Mouse (Mus musculus) hindbrain, embryonic 10.5 days (tissue): ENCODE results near the gene Pofut2. TPM values are rescaled to one million over a fixed set of nuclear protein-coding genes. Genes with fewer than 3 reads are reported as not detected.
"Not testable (repeated sequence)": the region's sequence is repeated elsewhere in the genome, so short reads cannot be mapped to it uniquely, and the experiment has no call there.

Experiments
- DNase-seq: peaks from one replicate; pipeline ENCODE4 v3.0.0-alpha.2; 2017; ENCODE audit warnings: low spot score
- H3K27ac ChIP-seq: fragments of 300-500 bp; sonication (generic); 2 replicates; pipeline ENCODE4 v1.5.1; 2016; ENCODE audit warnings: mild to moderate bottlenecking, moderate library complexity
- H3K27me3 ChIP-seq: fragments of 300-500 bp; sonication (generic); 2 replicates; pipeline ENCODE4 v1.6.1; 2016; ENCODE audit warnings: mild to moderate bottlenecking; ENCODE audit not compliant: poor library complexity, insufficient read depth, severe bottlenecking
- H3K36me3 ChIP-seq: fragments of 300-500 bp; sonication (generic); 2 replicates; pipeline ENCODE4 v1.6.1; 2016; ENCODE audit warnings: mild to moderate bottlenecking, moderate library complexity
- H3K4me1 ChIP-seq: fragments of 300-500 bp; sonication (generic); replicated peaks from 2 replicates; pipeline ENCODE4 v1.6.1; 2016; ENCODE audit warnings: mild to moderate bottlenecking
- H3K4me3 ChIP-seq: fragments of 300-500 bp; sonication (generic); 2 replicates; pipeline ENCODE4 v1.5.1; 2016; ENCODE audit warnings: mild to moderate bottlenecking, moderate library complexity
- H3K9me3 ChIP-seq: fragments of 300-500 bp; sonication (generic); 2 replicates; pipeline ENCODE4 v1.6.1; 2016; ENCODE audit warnings: mild to moderate bottlenecking, moderate library complexity
- WGBS: fragments of 180-500 bp; shearing (Covaris S2); methylation state at CpG from one replicate; pipeline ENCODE4 v1.1.7; 2016; 5-methylcytosine and 5-hydroxymethylcytosine counted together
- polyA plus RNA-seq: library from polyadenylated mRNA; unstranded; fragments of >200 nt; fragmentation: Nextera tagmentation; extraction: Ambion mirVana; gene quantifications from 2 replicates; pipeline ENCODE4 v1.2.1, GENCODE M21; 2016

Gene Pofut2
- polyA plus RNA-seq, 1 experiment from 2014 or later = 86.6 TPM

DNA sequence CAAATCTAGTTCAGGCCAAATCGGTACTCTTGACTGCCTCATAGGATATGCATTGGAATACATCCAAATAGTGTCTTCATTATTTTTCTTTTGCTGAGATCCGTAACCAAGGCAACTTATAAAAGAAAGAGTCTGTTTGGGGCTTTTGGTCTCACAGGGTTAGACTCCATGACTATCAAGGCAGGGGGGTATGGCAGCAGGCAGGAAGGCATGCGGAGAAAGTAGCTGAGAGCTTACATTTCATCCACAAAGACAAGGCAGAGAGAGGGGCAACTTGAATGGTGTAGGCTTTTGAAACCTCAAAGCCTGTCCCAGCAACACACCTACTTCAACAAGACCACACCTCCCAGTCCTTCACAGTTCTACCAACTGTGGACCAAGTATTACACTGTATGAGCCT is 3.3 kb upstream of the Pofut2 start:
- WGBS = 83% methylated on average over 3 of the region's 3 CpGs
- Histone ChIP-seq H3K4me3 (no peak overlapping the region), H3K9me3 (no peaks in the 10 kb centered on the region), H3K27ac (no peak overlapping the region), H3K27me3 (no peaks in the 10 kb centered on the region; the same call in 1 of the 2 replicates), H3K36me3 (peaks cover 3% of the 10 kb centered on the region), H3K4me1 (peaks cover 57% of the 10 kb centered on the region)
- no peak for DNase-seq

DNA sequence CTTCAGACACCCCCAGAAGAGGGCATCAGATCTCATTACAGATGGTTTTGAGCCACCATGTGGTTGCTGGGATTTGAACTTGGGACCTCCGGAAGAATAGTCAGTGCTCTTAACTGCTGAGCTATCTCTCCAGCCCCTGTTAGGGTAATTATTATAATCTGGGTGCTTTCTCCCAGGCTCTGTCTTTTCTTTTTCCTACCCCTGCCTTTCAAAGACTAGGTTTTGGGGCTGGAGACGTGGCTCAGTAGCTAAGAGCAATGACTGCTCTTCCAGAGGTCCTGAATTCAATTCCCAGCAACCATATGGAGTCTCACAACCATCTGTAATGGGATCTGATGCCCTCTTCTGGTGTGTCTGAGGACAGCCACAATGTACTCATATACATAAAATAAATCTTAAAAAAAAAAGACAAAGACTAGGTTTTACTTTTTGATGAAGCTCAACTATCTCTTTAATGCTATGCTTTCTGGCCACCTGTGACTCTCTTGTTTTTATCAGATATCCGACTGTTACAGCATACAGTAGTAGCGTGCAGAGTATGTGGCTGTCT is 902 bp upstream of the Pofut2 start:
- WGBS = 55% methylated on average over 4 of the region's 4 CpGs

DNA sequence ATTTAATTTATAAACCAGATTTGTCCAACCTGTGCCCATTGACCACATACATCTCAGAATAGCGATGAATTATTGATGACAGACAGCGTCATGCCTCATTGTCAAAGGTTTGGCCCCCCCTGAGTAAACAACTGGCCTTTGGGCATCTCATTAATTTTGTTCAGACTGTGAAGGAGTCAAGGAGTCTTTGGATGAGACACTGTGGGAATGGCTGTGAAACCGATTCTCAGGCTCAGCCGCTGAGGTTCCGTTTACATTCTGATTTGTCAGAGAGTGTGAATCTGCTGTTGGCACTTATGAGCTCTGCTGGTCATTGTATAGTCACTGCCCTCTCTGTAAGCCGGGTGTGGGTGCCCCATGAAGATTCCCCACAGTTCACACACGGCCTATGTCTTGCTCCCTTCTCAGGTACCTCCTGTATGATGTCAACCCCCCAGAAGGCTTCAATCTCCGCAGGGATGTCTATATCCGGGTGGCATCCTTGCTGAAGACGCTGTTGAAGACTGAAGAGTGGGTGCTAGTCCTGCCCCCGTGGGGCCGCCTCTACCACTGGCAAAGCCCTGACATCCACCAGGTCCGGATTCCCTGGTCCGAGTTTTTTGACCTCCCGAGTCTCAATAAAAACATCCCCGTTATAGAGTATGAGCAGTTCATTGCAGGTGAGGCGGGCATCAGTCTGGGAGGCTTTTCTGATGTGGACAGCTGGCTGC is 1.3 kb downstream of the Pofut2 start:
- no peaks in the 10 kb centered on the region for H3K9me3 ChIP-seq
- H3K27ac ChIP-seq = no peak overlapping the region
- no peak for DNase-seq
- peaks cover 50% of the 10 kb centered on the region for H3K36me3 ChIP-seq
- H3K27me3 ChIP-seq = no peaks in the 10 kb centered on the region; the same call in 1 of the 2 replicates
- peaks cover 24% of the 10 kb centered on the region for H3K4me1 ChIP-seq
- WGBS = 88% methylated on average over 17 of the region's 17 CpGs
- peak overlapping the region; percentile 92 for H3K4me3 ChIP-seq

More for the DNA sequence above, 902 bp upstream of the Pofut2 start:
- H3K9me3 ChIP-seq = no peaks in the 10 kb centered on the region
- H3K4me1 ChIP-seq = peaks cover 35% of the 10 kb centered on the region
- H3K4me3 ChIP-seq = peak overlapping the region; percentile 92
- no peak for DNase-seq
- peaks cover 28% of the 10 kb centered on the region for H3K36me3 ChIP-seq
- no peaks in the 10 kb centered on the region; the same call in 1 of the 2 replicates for H3K27me3 ChIP-seq
- peak overlapping the region; percentile 96; the same call in 1 of the 2 replicates for H3K27ac ChIP-seq

DNA sequence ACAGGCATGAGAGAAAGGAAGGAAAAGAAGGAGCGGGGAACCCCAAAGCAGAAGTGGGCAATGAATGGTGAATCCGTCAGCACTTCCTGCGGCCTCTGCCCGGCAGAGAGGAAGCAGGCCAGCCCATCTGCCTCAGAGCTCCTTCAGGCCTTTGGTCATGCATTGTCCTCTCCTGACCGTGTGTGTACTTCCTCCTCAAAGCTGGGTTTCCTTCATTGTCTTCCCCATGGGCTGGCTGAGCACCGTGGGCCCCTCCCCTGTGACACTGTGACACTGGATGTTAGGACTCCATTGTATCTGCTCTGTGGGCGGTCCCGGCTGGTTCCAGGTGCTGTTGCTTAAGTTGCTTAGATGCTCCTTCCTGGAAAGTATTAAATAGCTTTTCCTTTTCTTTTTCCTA is 7.3 kb downstream of the Pofut2 start:
- Histone ChIP-seq H3K4me3 (no peak overlapping the region), H3K27ac (no peak overlapping the region), H3K4me1 (no peaks in the 10 kb centered on the region; the same call in 1 of the 2 replicates), H3K9me3 (no peaks in the 10 kb centered on the region), H3K27me3 (no peaks in the 10 kb centered on the region), H3K36me3 (peaks cover 100% of the 10 kb centered on the region)
- 65% methylated on average over 8 of the region's 8 CpGs for WGBS
- DNase-seq = no peak

DNA sequence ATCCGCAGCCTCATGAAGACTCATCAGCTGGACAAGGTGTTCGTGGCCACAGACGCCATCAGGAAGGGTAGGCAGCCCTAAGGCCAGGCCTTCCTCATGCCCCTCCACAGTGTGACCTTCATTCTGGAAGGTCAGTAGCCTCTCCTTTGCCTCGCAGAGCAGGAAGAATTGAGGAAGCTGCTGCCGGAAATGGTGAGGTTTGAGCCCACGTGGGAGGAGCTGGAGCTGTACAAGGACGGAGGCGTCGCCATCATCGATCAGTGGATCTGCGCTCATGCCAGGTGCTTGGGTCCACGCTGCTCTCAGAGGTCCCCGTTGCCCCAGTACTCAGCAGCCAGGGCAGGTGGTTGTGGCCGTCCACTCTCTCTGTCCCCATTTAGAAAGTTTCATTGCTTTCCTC is 8.0 kb downstream of the Pofut2 start:
- 92% methylated on average over 14 of the region's 14 CpGs for WGBS
- no peak overlapping the region for H3K4me3 ChIP-seq
- H3K27me3 ChIP-seq = no peaks in the 10 kb centered on the region
- peaks cover 93% of the 10 kb centered on the region for H3K36me3 ChIP-seq
- H3K27ac ChIP-seq = no peak overlapping the region
- H3K9me3 ChIP-seq = no peaks in the 10 kb centered on the region
- no peak for DNase-seq
- no peaks in the 10 kb centered on the region; the same call in 1 of the 2 replicates for H3K4me1 ChIP-seq

DNA sequence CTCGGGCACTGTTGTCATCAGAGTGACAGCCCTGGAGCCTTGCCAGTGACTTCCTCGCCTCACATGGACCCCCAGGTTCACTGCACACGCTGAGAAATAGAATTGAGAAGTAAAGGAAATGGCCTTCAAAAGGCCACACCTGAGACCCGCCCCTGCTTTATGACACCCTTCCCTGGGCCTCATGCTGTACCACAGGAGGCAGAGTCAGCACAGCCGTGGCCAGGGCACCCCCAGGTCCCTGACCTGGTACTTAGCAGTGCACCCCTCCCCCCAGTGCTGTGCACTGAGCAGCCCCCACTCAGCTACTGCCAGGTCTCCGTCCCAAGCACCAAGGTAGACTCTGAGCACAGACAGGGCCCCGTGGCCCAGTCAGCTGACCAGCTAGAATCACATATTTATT is 10.1 kb downstream of the Pofut2 start:
- H3K9me3 ChIP-seq = no peaks in the 10 kb centered on the region
- no peak overlapping the region for H3K27ac ChIP-seq
- DNase-seq = no peak
- no peaks in the 10 kb centered on the region for H3K27me3 ChIP-seq
- 87% methylated on average over 7 of the region's 7 CpGs for WGBS
- peaks cover 11% of the 10 kb centered on the region; the same call in 1 of the 2 replicates for H3K4me1 ChIP-seq
- H3K36me3 ChIP-seq = peaks cover 72% of the 10 kb centered on the region
- H3K4me3 ChIP-seq = no peak overlapping the region

DNA sequence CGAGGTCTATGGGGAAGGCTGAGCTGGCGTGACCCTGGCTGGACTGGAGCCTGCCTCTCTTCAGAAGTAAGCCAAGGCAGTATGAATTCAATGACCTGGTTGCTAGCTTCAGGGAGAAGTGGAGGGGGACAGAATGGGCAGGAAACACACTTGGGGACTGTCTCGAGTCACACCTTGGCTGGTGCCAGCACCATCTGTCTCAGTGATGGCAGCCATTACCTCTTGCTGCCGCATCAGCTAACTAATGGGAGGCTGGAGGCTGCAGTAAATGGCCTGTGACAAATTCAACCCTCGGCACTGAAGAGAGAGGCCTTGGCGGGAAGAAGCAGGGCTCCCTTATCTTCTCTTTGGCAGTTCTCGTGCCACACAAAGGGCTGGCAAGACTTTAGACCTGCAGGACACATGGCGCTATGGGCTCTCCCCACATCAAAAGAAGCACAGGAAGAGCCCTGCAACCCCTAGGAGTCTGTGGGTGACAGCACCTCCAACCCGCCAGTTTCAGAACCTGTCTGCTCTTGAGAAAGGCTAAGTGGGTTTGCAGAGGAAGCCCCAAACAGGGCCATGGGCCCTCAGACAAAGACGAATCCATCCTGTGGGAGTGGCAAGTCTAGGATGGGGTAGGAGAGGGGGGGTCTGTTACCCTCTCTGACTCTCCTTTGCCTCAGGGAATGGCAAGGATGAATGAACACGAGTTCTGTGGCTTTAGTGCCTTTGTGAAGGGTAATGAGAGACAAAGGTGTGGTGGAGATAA is 14.1 kb downstream of the Pofut2 start:
- no peak for DNase-seq
- Histone ChIP-seq H3K27ac (0 out of 2 replicates have a peak overlapping the region, but pooled peaks have one; percentile 14), H3K27me3 (no peaks in the 10 kb centered on the region), H3K4me3 (no peak overlapping the region), H3K36me3 (peaks cover 32% of the 10 kb centered on the region), H3K4me1 (peaks cover 11% of the 10 kb centered on the region; the same call in 1 of the 2 replicates), H3K9me3 (no peaks in the 10 kb centered on the region)
- 66% methylated on average over 11 of the region's 11 CpGs for WGBS

DNA sequence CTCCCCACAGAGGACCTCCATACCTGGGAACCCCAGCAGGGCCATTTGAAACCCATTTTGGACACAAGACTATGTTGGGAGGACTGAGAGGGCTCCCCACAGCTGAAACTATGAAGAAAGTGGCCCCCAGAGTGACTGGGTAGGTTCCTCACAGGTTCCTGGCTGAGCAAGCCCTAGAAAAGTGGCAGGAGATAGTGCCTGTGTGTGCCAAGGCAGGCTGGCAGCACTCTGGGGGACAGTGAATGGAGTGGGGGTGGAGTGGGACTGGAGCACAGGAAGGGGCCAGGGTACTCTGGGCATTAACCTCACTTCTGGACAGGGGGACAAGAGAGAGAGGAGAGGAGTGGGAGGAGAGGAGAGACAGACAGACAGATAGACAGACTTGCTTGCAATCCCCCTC is 14.8 kb downstream of the Pofut2 start:
- DNase-seq = no peak
- peaks cover 11% of the 10 kb centered on the region; the same call in 1 of the 2 replicates for H3K4me1 ChIP-seq
- no peak overlapping the region for H3K4me3 ChIP-seq
- peaks cover 25% of the 10 kb centered on the region for H3K36me3 ChIP-seq
- H3K27ac ChIP-seq = no peak overlapping the region
- no peaks in the 10 kb centered on the region for H3K27me3 ChIP-seq
- H3K9me3 ChIP-seq = no peaks in the 10 kb centered on the region

DNA sequence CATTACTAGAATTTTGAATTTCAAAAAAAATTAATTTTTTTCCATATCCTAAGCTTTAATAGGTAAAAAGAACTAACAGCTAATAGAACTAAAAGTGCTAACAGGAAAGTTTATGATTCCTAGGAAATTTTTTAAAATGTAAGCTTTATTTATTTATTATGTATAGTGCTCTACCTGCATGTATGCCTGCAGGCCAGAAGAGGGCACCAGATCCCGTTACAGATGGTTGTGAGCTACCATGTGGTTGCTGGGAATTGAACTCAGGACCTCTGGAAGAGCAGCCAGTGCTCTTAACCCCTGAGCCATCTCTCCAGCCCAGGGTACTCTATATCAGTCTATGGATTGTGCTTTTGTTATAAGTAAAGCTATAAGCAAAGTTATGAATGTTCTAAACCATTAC is 23.1 kb downstream of the Pofut2 start:
- H3K27me3 ChIP-seq, H3K4me1 ChIP-seq, H3K4me3 ChIP-seq, DNase-seq, H3K9me3 ChIP-seq, H3K27ac ChIP-seq, H3K36me3 ChIP-seq: not testable (repeated sequence)
- WGBS = 78% methylated on average over 1 of the region's 1 CpGs

DNA sequence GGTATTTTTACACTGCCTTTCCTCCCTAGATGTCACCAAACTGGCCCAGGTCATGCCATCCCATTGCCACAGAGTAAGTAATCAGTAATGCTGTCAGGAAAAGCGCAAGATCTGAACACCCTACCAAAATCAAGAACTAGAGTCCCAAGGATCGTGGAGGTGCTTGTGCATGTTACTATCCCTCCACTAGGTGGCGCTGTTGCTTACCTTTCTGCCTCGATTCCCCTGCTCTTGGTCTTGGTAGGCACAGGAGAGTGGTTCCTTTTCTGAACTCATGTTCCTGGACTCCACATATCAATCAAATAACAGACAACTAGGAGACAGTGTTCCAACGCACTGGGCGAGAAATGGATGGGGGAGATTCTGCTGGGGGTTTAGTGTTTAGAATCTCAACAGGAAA is 23.8 kb downstream of the Pofut2 start:
- no peaks in the 10 kb centered on the region for H3K27me3 ChIP-seq
- DNase-seq = peak; percentile 72
- WGBS = 24% methylated on average over 6 of the region's 6 CpGs
- H3K9me3 ChIP-seq = no peaks in the 10 kb centered on the region
- H3K27ac ChIP-seq = no peak overlapping the region
- no peaks in the 10 kb centered on the region for H3K36me3 ChIP-seq
- H3K4me1 ChIP-seq = peaks cover 4% of the 10 kb centered on the region
- H3K4me3 ChIP-seq = no peak overlapping the region

DNA sequence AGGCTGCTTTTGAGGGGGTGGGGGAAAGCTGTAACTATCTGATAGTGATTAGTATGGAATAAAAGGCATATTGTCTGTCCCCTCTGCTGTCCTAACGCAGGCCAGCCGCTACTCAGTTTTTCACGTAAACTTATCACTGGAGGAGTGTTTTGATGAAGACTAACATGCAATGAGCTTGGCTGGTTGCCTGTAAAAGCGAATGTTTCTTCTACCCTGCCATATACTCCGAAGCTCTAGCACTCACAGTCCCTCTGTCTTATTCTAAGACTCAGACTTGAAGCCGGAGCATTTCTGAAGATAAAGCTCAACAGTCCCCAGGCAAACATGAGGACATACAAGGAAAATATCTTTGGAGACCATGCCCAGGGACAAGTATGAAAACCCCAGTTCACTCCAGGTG is 25.8 kb downstream of the Pofut2 start:
- Histone ChIP-seq H3K4me1 (peaks cover 4% of the 10 kb centered on the region), H3K27me3 (no peaks in the 10 kb centered on the region), H3K27ac (no peak overlapping the region), H3K9me3 (no peaks in the 10 kb centered on the region), H3K36me3 (no peaks in the 10 kb centered on the region), H3K4me3 (no peak overlapping the region)
- 86% methylated on average over 6 of the region's 6 CpGs for WGBS
- no peak for DNase-seq

DNA sequence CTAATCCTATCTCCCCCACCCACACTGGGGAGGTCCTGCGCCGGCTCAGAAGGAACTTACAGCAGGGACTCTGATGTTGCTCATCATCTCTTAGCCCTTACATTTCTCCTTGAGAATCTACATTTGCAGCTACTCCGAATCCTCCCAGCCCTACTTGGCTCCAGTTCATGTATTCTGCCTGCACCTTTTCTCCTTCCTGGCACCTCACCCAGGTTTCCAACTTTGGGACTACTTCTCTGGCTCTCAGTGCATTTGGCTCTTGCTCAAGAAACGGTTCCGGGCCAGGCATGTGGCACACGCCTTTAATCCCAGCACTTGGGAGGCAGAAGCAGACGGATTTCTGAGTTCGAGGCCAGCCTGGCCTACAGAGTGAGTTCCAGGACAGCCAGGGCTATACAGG is 28.6 kb downstream of the Pofut2 start:
- no peaks in the 10 kb centered on the region for H3K9me3 ChIP-seq
- no peak for DNase-seq
- H3K4me3 ChIP-seq = no peak overlapping the region
- 87% methylated on average over 8 of the region's 8 CpGs for WGBS
- peaks cover 4% of the 10 kb centered on the region for H3K4me1 ChIP-seq
- no peaks in the 10 kb centered on the region for H3K36me3 ChIP-seq
- H3K27me3 ChIP-seq = no peaks in the 10 kb centered on the region
- no peak overlapping the region for H3K27ac ChIP-seq

DNA sequence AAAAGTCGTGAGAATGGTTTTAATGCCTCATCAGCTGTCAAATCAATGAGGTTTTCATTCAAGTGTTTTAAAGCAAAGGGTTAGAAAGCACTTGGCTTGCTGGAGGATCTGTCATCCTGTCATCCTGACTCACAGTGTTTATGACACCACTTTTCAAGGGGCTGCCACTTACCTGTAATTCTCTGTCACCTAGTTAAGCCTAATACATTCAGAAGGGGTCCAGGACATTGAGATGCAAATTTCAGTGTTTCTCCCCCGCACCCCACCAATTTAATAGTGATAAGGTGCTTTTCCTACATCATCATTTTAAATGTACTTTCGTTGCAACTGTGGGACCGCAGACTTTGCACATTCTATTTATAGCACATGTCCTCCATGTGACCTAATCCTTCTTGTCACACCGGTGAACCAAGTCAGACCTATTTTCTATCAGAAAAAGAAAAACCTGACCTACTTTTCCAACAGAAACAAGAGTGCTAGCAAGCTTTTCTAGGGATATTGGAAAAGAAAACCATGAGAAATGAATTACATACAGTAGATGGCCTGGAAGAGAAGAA is 29.7 kb downstream of the Pofut2 start:
- Histone ChIP-seq H3K27ac (no peak overlapping the region), H3K27me3 (no peaks in the 10 kb centered on the region), H3K9me3 (no peaks in the 10 kb centered on the region), H3K4me3 (no peak overlapping the region), H3K4me1 (peaks cover 4% of the 10 kb centered on the region), H3K36me3 (no peaks in the 10 kb centered on the region)
- DNase-seq = no peak
- 80% methylated on average over 5 of the region's 5 CpGs for WGBS
